Mouse (Mus musculus) heart, adult 8-10 months (tissue): Measurements from ENCODE around the gene H2-Q2. TPM values are rescaled to one million over a fixed set of nuclear protein-coding genes. Genes with fewer than 3 reads are reported as not detected.
"Not testable (repeated sequence)": the region's sequence is repeated elsewhere in the genome, so short reads cannot be mapped to it uniquely, and the experiment has no call there.

Source experiments
- DNase-seq: peaks from one replicate; pipeline ENCODE4 v3.0.0; 2022; ENCODE audit warnings: low spot score
- total RNA-seq, 4 experiments: library from RNA; stranded (reverse); gene quantifications; 2 replicates each; pipeline ENCODE4 v1.2.4; 2022

Gene H2-Q2
- total RNA-seq = 1 to 10 TPM in 2 of 4 experiments, under 1 TPM in 2; 0.84 to 1.3 (median 1.1) TPM

GRCm38 (mm10) chr17:35342071-35342671 is at the start of gene H2-Q2:
Gene H2-Q2, plus strand, starts transcription at chr17:35342242.
- DNase-seq = no peak

DNA sequence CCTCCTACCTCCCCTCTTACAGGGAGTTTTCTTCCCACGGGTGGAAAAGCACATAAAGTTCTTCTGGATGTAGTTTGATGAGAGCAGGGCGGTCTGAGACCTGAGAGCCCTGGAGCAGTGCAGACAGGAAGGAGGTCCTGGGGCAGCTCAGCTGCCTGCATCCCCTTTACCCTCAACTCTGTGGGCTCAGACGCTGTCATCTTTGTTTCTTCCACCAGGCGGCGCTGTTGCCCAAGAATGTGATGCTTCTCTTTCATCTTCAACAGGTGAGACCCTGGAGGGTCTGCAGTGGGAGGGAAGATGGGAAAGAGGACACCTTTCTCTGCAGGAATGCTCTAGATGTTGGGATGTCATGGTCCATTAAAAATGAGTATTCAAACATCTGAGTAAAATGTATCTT is 46.2 kb upstream of the H2-Q2 start:
- DNase-seq = peak; percentile 44

DNA sequence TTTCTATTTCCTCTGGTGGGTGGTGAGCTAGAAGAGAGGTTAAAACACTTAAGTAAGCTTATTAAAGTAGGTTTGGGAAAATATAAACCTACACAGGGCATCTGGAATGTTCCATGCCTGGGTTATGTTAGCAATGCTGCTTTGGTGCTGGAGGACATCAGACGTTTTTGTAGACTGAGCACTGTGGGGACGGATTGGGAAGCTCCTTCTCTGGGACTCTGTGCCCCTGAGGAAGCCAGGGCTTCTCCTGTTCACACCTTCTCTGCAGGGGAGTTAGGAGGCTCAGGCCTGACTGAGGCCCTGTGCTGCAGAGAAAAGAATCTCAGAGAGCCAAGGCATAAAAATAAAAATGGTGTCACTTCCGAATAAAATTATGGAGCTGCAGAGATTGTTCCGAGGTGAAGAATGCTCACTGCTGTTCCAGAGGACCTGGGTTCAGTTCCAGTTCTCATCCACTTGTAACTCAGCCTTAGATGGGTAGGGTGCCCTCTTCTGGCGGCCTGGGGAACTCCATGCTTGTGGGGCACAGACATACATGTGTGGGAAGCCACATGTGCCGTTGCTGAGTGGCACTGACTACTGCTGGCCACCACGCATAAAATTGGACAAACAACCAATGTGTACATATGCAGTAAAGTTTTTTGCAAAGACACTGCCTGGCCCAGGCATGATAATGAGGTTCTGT is 41.6 kb upstream of the H2-Q2 start:
- DNase-seq = not testable (repeated sequence)

- peak; percentile 94 for DNase-seq
Measured at GRCm38 (mm10) chr17:35301645-35302258, 40.3 kb upstream of the H2-Q2 start.

- DNase-seq = no peak
Measured at GRCm38 (mm10) chr17:35303271-35303670, 38.8 kb upstream of the H2-Q2 start.

DNA sequence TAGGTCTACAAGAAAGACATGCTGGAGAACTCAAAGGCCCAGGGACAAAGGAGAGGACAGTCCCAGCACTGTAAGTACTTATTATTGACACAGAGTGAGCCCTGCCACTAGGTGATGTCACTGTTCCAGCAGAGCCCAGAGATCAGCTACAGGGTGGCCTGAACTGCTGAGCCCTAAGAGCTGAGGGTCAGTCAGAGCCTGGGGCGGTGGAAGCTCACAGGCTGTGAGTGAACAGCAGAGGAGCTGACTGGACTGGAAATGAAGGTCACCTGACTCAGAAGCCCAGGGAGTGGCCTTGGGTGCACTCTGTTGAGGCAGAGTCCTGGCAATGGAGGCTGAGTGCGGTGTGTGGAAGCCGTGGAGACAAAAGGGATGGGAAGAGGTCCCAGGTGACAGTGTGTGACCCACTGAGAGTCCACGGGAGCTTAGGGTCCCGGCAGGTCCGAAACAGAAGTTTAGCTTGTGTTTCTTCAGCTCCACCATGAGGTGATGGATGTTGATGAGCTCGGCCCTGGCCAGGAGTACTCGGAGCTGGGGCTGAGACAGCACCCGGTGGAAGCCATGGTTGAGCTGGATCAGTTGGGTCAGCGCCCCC is 38.2 kb upstream of the H2-Q2 start:
- no peak for DNase-seq

GRCm38 (mm10) chr17:35304478-35304877 is 37.6 kb upstream of the H2-Q2 start:
- no peak for DNase-seq

GRCm38 (mm10) chr17:35304921-35305320 is 37.1 kb upstream of the H2-Q2 start:
- not testable (repeated sequence) for DNase-seq

DNA sequence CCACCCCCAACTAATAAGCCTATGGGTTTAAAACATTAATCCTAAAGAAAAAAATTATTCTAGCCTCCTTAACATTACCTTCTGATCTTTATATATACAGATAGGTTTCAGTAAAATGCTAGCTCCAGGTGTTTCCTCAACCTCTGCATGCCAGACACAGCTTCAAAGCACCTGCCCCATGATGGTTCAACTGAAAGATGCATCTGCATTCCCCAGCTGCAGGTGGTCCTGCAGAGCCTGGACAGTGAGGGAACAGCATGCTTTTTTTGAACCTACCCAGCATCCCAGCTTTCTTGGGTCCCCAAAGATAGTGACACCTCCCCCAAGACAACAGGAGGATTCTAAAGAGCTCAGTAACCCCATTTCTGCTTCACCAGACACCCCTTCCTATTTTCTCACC is 23.4 kb upstream of the H2-Q2 start:
- no peak for DNase-seq

GRCm38 (mm10) chr17:35320327-35321081 is 21.5 kb upstream of the H2-Q2 start, which contains the start of gene H2-Q1:
Gene H2-Q1, plus strand, starts transcription at chr17:35320405.
- no peak for DNase-seq

DNA sequence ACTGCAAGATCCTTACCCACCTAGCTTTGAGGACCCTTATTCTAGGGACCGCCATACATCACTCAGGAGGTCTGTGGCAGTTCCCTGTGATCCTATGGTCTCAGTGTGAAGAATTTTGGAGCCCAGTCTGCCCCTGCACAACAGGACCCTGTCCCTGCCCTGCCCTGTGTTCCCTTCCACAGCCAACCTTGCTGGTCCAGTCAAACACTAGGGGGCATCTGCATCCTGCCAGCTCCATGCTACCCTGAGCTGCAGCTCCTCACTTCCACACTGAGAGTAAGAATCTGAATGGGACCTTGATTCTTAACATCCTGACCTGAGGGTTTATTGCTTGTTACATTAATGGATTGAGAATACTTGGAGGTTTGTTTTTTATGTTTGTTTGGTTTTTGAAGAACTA is 16.9 kb upstream of the H2-Q2 start:
- DNase-seq = not testable (repeated sequence)

DNA sequence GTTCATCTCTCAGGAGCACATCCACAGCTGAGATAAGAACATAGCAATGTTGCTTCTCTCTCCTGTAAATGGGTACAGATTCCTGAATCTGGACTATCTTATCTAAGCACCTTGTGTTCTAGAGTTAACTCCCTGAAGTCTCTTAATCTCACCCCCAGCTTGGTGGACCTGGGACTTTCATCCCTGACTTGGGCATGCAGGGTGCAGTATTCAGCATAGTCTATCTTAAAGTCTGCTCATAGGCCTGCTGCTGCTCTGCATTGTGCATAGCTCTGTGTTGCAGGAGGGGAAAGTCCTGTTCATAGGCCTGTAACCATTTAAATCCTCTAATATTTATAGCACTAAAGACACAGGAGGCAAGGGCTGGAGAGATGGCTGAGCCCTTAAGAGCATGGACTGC is 16.0 kb upstream of the H2-Q2 start:
- DNase-seq = not testable (repeated sequence)

DNA sequence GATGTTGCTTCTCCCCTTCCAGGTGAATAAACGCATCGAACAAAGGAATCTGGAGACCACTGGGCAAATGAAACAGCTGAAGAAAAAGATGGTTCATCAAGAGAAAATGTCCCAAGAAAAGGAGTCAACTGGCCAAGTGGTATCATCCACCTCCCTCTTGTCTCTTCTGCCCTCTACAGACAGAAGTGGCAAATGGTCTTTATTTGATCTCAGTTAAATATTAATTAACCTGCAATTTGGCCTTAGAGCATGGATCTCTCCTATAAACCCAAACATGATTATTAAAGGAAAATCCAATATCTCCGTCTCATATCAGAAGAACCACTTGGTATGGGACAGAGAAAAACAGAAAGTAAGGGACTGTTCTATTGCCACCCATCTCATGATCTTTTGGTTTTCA is 12.3 kb upstream of the H2-Q2 start:
- DNase-seq = not testable (repeated sequence)

- DNase-seq = peak; percentile 16
Measured at GRCm38 (mm10) chr17:35331546-35331945, 10.5 kb upstream of the H2-Q2 start.

- no peak for DNase-seq
Measured at GRCm38 (mm10) chr17:35342711-35343476, 852 bp downstream of the H2-Q2 start.

DNA sequence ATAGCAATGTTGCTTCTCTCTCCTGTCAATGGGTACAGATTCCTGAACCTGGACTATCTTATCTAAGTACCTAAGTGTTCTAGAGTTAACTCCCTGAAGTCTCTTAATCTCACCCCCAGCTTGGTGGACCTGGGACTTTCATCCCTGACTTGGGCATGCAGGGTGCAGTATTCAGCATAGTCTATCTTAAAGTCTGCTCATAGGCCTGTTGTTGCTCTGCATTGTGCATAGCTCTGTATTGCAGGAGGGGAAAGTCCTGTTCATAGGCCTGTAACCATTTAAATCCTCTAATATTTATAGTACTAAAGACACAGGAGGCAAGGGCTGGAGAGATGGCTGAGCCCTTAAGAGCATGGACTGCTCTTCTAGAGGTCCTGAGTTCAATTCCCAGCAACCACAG is 5.6 kb downstream of the H2-Q2 start:
- not testable (repeated sequence) for DNase-seq

DNA sequence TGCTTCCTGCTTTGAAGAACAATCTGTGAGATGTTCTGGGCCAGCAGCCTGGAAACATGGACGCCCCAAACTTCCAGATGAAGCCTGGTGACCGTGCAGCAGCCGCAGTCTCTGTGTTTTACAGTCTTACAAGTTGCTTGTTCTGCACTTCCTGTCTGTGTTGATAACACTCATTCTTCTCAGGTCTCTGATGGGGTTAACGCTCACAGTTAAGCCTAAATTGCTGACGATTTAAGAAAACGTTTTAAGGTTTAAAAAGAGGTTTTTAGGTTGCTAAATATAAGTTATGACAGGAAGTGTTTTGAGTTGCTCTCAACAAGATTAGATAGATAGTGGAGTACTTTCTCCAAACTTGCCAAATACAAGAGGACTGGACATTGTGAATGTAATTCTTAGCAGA is 11.2 kb downstream of the H2-Q2 start:
- DNase-seq = not testable (repeated sequence)

DNA sequence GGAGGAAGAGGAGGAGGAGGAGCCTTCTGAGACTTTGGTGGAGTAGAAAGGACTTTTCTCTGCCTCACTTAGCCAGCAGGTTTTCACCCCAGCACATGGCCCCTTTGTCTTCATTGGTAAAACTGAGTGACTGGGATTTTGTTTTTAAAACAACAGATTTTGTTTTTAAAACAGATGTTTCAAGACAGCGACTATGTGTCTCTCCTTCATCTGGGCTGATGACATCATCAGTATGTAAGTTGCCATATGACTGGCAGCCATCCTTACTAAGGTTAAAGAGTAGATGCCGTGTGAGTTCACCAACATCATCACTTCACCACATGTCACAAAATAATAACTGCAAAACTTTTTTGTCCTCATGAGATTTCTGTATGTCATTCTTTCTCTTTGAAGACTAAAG is 12.0 kb downstream of the H2-Q2 start:
- no peak for DNase-seq

- no peak for DNase-seq
Measured at GRCm38 (mm10) chr17:35357086-35357485, 15.0 kb downstream of the H2-Q2 start.

GRCm38 (mm10) chr17:35358763-35359469 is 16.9 kb downstream of the H2-Q2 start:
- DNase-seq = no peak
